Mouse (Mus musculus) lung, adult 2 months (tissue): ENCODE data around the gene Plpp2. TPM values are rescaled to one million over a fixed set of nuclear protein-coding genes. Genes with fewer than 3 reads are reported as not detected.

ENCODE experiments used
- DNase-seq: peaks from one replicate; pipeline ENCODE4 v3.0.0; 2022
- H3K4me1 ChIP-seq: fragments of 200-500 bp; 2 replicates; pipeline ENCODE4 v1.6.1; 2011; ENCODE audit warnings: low read length; ENCODE audit not compliant: control insufficient read depth, insufficient read depth
- H3K4me3 ChIP-seq: fragments of 200-500 bp; replicated peaks from 2 replicates; pipeline ENCODE3; 2011; ENCODE audit warnings: low read depth, mild to moderate bottlenecking, control low read depth, low read length; ENCODE audit errors: extremely low read depth
- CTCF ChIP-seq: fragments of 200-500 bp; IDR thresholded peaks from 2 replicates; pipeline ENCODE4 v1.5.1; 2011; ENCODE audit warnings: mild to moderate bottlenecking, low read length, control low read depth; ENCODE audit not compliant: insufficient read depth
- POLR2A ChIP-seq: fragments of 200-500 bp; IDR thresholded peaks from 2 replicates; pipeline ENCODE4 v1.6.1; 2011; ENCODE audit warnings: low read depth, mild to moderate bottlenecking, control low read depth, low read length, borderline replicate concordance; ENCODE audit errors: extremely low read depth
- WGBS: fragments of 180-500 bp; shearing (Covaris S2); methylation state at CpG from one replicate; pipeline ENCODE4 v1.1.7; 2018; 5-methylcytosine and 5-hydroxymethylcytosine counted together
- polyA plus RNA-seq: library from polyadenylated mRNA; depleted of rRNA; stranded (reverse); fragments of >200 nt; gene quantifications from 2 replicates; pipeline ENCODE4 v1.2.3, GENCODE M21; 2012; rRNA removed

Plpp2 gene
- 27.9 and 30.4 TPM in 2 replicates for polyA plus RNA-seq

- under 1% methylated on average over 52 of the region's 52 CpGs for WGBS
These were observed at the start of gene Plpp2 for GRCm38 (mm10) chr10:79533126-79533911. TSS of gene Plpp2 (minus strand) at chr10:79533796.

GRCm38 (mm10) chr10:79581501-79581900 is 47.9 kb upstream of the Plpp2 start:
- no peak for TF ChIP-seq CTCF
- WGBS, result 87% methylated on average over 8 of the region's 8 CpGs
- Histone ChIP-seq H3K4me1 (no peaks in the 10 kb centered on the region), H3K4me3 (no peak overlapping the region)
- no peak for DNase-seq

More at GRCm38 (mm10) chr10:79533126-79533911, at the start of gene Plpp2:
- H3K4me1 ChIP-seq, result no peaks in the 10 kb centered on the region
- peak; percentile 34 for TF ChIP-seq CTCF
- TF ChIP-seq POLR2A, result 0 out of 2 replicates have a peak, but pooled peaks have one; percentile 5
- DNase-seq, result peak; percentile 85
- H3K4me3 ChIP-seq, result peak within 1 kb of the TSS; percentile 61

GRCm38 (mm10) chr10:79580811-79581210 is 47.2 kb upstream of the Plpp2 start:
- no peak for DNase-seq
- 47% methylated on average over 6 of the region's 6 CpGs for WGBS
- no peaks in the 10 kb centered on the region for H3K4me1 ChIP-seq
- H3K4me3 ChIP-seq, result no peak overlapping the region
- TF ChIP-seq CTCF (peak; percentile 37; the same call in 1 of the 2 replicates), POLR2A (no peak)

- no peak for DNase-seq
- 69% methylated on average over 7 of the region's 7 CpGs for WGBS
- H3K4me1 ChIP-seq, result no peaks in the 10 kb centered on the region
- no peak overlapping the region for H3K4me3 ChIP-seq
- TF ChIP-seq CTCF (no peak), POLR2A (no peak)
These were observed 46.8 kb upstream of the Plpp2 start for GRCm38 (mm10) chr10:79580356-79580755.

GRCm38 (mm10) chr10:79579781-79580180 is 46.2 kb upstream of the Plpp2 start:
- no peak for DNase-seq
- TF ChIP-seq CTCF (no peak), POLR2A (no peak)
- Histone ChIP-seq H3K4me1 (no peaks in the 10 kb centered on the region), H3K4me3 (no peak overlapping the region)
- 83% methylated on average over 12 of the region's 12 CpGs for WGBS

GRCm38 (mm10) chr10:79578891-79579290 is 45.3 kb upstream of the Plpp2 start:
- TF ChIP-seq POLR2A (no peak), CTCF (no peak)
- H3K4me3 ChIP-seq, result no peak overlapping the region
- no peak for DNase-seq
- WGBS, result 62% methylated on average over 7 of the region's 7 CpGs
- H3K4me1 ChIP-seq, result no peaks in the 10 kb centered on the region

- WGBS, result 69% methylated on average over 9 of the region's 9 CpGs
- H3K4me1 ChIP-seq, result no peaks in the 10 kb centered on the region
- no peak for TF ChIP-seq POLR2A
- no peak overlapping the region for H3K4me3 ChIP-seq
- DNase-seq, result no peak
These were observed 44.7 kb upstream of the Plpp2 start for GRCm38 (mm10) chr10:79578276-79578675.

GRCm38 (mm10) chr10:79577376-79577775 is 43.8 kb upstream of the Plpp2 start:
- DNase-seq, result no peak
- TF ChIP-seq POLR2A (no peak), CTCF (no peak)

GRCm38 (mm10) chr10:79575754-79576153 is 42.2 kb upstream of the Plpp2 start:
- DNase-seq, result no peak
- TF ChIP-seq POLR2A, result no peak
- no peaks in the 10 kb centered on the region for H3K4me1 ChIP-seq
- no peak overlapping the region for H3K4me3 ChIP-seq
- WGBS, result 73% methylated on average over 6 of the region's 6 CpGs

More at GRCm38 (mm10) chr10:79577376-79577775, 43.8 kb upstream of the Plpp2 start:
- Histone ChIP-seq H3K4me1 (no peaks in the 10 kb centered on the region), H3K4me3 (no peak overlapping the region)
- WGBS, result 71% methylated on average over 4 of the region's 4 CpGs

GRCm38 (mm10) chr10:79574796-79575195 is 41.2 kb upstream of the Plpp2 start:
- no peak overlapping the region for H3K4me3 ChIP-seq
- TF ChIP-seq CTCF (no peak), POLR2A (no peak)
- H3K4me1 ChIP-seq, result no peaks in the 10 kb centered on the region
- no peak for DNase-seq
- 84% methylated on average over 6 of the region's 6 CpGs for WGBS
